Mouse (Mus musculus): Measurements from ENCODE around the gene Comt. TPM values are rescaled to one million over a fixed set of nuclear protein-coding genes. Genes with fewer than 3 reads are reported as not detected.

The Comt gene
- polyA plus RNA-seq, 1 experiment from 2014 or later = 53.5 TPM

- no peaks in the 10 kb centered on the region for H3K27me3 ChIP-seq
- H3K4me2 ChIP-seq = no peak overlapping the region
- no peak overlapping the region for H3K27ac ChIP-seq
- no peak overlapping the region for H3K4me3 ChIP-seq (replicated peaks)
- H3K9ac ChIP-seq = no peak overlapping the region
- 86% methylated on average over 8 of the region's 8 CpGs for WGBS
- no peaks in the 10 kb centered on the region; the same call in 1 of the 2 replicates for H3K36me3 ChIP-seq (replicated peaks)
- no peak for ATAC-seq (ENCODE audit: low FRiP score)
- peaks cover 10% of the 10 kb centered on the region for H3K4me1 ChIP-seq
- no peaks in the 10 kb centered on the region for H3K9me3 ChIP-seq
Observed at GRCm38 (mm10) chr16:18430641-18431212, 4.1 kb upstream of the Comt start.

- no peak overlapping the region for H3K4me2 ChIP-seq
- no peaks in the 10 kb centered on the region for H3K27me3 ChIP-seq
- ATAC-seq (ENCODE audit: low FRiP score) = no peak
- no peak overlapping the region for H3K27ac ChIP-seq
- H3K4me3 ChIP-seq (replicated peaks) = no peak overlapping the region
- H3K36me3 ChIP-seq (replicated peaks) = no peaks in the 10 kb centered on the region; the same call in 1 of the 2 replicates
- H3K4me1 ChIP-seq = peaks cover 20% of the 10 kb centered on the region
- WGBS = 92% methylated on average over 8 of the region's 8 CpGs
- H3K9ac ChIP-seq = no peak overlapping the region
- no peaks in the 10 kb centered on the region for H3K9me3 ChIP-seq
Observed at GRCm38 (mm10) chr16:18429641-18430040, 3.0 kb upstream of the Comt start.

DNA sequence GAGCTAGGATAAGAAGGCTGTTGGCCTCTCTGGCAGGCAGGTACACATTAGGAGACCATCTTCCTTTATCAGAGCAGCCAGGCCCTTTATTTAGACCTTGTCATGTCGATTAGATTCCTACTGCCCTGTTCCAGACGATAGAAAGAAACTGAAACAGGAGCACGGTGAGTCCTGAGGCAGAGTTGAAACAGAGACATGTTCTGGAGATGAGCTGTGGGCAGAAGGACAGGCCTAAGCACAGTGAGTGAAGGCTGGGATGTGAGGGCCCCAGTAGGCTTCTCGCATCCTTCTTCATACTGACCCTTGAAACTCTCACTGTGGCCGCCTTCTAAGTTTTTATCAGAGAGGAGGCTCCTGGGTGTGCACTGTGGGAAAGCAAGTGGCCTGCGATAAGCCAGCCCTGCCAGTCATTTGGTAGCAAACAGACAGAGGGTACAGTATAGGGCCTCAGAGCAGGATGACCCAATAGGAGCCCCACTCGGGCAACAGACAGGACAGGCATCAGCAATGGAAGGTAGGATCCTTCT lies 1.9 kb upstream of the Comt start:
- H3K9me3 ChIP-seq = no peaks in the 10 kb centered on the region
- no peaks in the 10 kb centered on the region; the same call in 1 of the 2 replicates for H3K36me3 ChIP-seq (replicated peaks)
- no peak for ATAC-seq (ENCODE audit: low FRiP score)
- no peak overlapping the region for H3K9ac ChIP-seq
- no peak overlapping the region; the same call in 1 of the 2 replicates for H3K4me2 ChIP-seq
- no peak overlapping the region for H3K4me3 ChIP-seq (replicated peaks)
- H3K27ac ChIP-seq = 0 out of 2 replicates have a peak overlapping the region, but pooled peaks have one; percentile 13
- no peaks in the 10 kb centered on the region for H3K27me3 ChIP-seq
- WGBS = 87% methylated on average over 7 of the region's 7 CpGs
- H3K4me1 ChIP-seq = peaks cover 28% of the 10 kb centered on the region

GRCm38 (mm10) chr16:18428011-18428515 lies 1.4 kb upstream of the Comt start:
- H3K4me2 ChIP-seq = no peak overlapping the region
- H3K27ac ChIP-seq = no peak overlapping the region
- no peak overlapping the region for H3K4me3 ChIP-seq (replicated peaks)
- H3K4me1 ChIP-seq = peaks cover 28% of the 10 kb centered on the region
- WGBS = 84% methylated on average over 5 of the region's 5 CpGs
- peaks cover 4% of the 10 kb centered on the region; the same call in 1 of the 2 replicates for H3K36me3 ChIP-seq (replicated peaks)
- no peaks in the 10 kb centered on the region for H3K27me3 ChIP-seq
- no peak overlapping the region for H3K9ac ChIP-seq
- no peak for ATAC-seq (ENCODE audit: low FRiP score)
- H3K9me3 ChIP-seq = no peaks in the 10 kb centered on the region

DNA sequence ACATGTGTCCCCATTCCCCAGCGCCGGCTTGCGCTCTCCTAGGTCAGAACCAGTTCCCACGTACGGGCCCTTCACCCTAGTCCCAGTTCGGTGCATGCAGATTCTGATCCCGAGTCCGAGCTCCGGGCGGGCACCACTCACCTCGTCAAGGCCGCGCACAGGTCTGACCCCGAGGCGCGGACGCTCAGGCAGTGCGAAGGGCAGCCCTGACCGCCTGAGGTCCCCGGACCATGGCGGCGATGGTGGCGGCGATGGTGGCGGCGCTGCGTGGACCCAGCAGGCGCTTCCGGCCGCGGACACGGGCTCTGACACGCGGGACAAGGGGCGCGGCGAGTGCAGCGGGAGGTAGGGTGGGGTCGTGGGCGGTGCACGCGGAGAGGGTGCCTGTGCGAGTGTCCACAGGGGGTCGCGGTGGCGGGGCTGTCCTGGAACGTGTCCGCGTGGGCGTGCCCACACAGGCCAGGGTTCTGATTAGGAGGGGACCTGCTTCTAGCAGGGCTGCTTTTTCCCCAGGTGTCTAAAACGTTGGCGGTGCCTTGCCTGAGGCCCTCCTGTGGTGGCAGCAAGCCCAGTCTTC lies 349 bp downstream of the Comt start, which contains the start of gene Txnrd2:
TSS of gene Txnrd2 (plus strand) at position 170 of the 577 bp plus-strand sequence.
- Histone ChIP-seq H3K9ac (peak within 1 kb of the TSS; percentile 86), H3K36me3 (replicated peaks) (peaks cover 11% of the 10 kb centered on the region), H3K27ac (peak within 1 kb of the TSS; percentile 36), H3K9me3 (no peaks in the 10 kb centered on the region), H3K4me1 (peaks cover 28% of the 10 kb centered on the region), H3K4me2 (peak within 1 kb of the TSS; percentile 76), H3K27me3 (no peaks in the 10 kb centered on the region), H3K4me3 (replicated peaks) (peak within 1 kb of the TSS; percentile 89)
- WGBS = under 1% methylated on average over 52 of the region's 52 CpGs
- ATAC-seq (ENCODE audit: low FRiP score) = peak; percentile 84

DNA sequence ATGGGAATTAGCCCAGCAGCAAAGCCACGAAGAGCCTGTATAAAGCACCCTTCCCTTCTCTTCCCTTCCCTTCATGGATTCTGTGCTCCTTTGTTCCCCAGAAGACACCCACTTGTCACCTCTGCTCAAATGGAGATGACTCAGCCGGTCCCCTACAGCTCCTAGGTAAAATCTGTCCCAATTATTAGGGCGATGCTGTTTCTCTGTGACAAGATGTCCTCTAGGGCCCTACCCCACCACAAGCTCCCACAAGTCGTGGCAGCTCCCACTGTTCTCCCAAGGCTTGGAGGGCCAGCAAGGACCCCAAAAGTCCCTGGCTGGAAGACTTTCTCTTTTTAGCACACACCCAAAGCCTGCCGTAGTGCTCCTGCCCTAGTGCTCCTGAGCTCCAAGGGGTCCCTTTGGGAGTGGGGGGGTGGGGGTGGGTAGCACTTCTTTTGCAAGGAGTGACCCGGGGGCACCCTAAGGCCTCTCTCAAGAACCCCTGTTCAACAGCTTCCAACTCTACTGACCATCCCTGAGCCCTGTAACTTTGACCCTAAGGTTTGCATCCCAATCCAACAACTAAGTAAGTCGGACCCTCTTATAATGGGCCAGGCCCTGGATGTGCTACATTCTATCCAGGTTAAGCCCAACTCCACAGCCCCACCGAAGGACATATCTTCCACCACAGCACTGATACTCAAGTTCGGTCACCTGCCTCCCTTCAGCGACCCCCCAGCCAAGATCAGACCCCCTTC lies 1.0 kb downstream of the Comt start:
- Histone ChIP-seq H3K9ac (peak overlapping the region; percentile 86), H3K4me1 (peaks cover 30% of the 10 kb centered on the region), H3K4me3 (replicated peaks) (peak overlapping the region; percentile 89), H3K27ac (peak overlapping the region; percentile 36; the same call in 1 of the 2 replicates), H3K36me3 (replicated peaks) (peaks cover 11% of the 10 kb centered on the region), H3K27me3 (no peaks in the 10 kb centered on the region), H3K4me2 (peak overlapping the region; percentile 76), H3K9me3 (no peaks in the 10 kb centered on the region)
- 27% methylated on average over 10 of the region's 10 CpGs for WGBS
- peak; percentile 64; the same call in 1 of the 2 replicates for ATAC-seq (ENCODE audit: low FRiP score)

DNA sequence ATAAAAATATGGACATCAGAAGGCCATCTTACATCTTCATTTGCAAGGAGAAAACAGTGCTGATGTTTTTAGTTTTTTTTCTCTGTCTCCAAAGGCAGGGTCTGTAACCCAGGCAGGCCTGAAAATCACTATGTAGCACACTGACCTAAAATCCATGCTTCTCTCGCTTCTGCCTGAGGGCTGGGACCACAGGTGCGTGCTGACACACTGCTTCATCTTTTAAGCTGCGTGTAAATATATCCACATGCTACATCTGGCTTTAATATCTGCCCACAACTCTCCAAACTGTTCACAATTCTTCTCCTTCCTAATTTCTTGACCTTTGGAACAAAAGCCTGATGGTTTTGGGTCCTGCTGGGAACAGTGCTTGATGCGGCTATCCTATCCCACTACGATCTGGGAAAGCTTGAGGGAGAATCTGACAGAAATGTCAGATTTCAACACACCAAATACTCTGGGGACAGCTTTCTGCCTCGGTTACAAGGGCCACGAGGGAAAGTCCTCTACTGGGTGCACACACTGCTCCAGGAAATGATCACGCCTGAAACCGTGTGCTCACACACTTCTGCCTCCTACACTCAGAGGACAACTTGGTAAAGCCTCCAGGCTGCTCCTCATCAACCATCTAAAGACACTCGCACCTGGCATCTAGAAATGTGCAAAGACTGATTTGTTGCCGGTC lies 2.1 kb downstream of the Comt start:
- Histone ChIP-seq H3K36me3 (replicated peaks) (peaks cover 11% of the 10 kb centered on the region), H3K4me3 (replicated peaks) (no peak overlapping the region), H3K9ac (no peak overlapping the region), H3K4me2 (no peak overlapping the region), H3K9me3 (no peaks in the 10 kb centered on the region), H3K27ac (no peak overlapping the region), H3K4me1 (peaks cover 32% of the 10 kb centered on the region), H3K27me3 (no peaks in the 10 kb centered on the region)
- WGBS = 81% methylated on average over 11 of the region's 11 CpGs
- ATAC-seq (ENCODE audit: low FRiP score) = no peak

DNA sequence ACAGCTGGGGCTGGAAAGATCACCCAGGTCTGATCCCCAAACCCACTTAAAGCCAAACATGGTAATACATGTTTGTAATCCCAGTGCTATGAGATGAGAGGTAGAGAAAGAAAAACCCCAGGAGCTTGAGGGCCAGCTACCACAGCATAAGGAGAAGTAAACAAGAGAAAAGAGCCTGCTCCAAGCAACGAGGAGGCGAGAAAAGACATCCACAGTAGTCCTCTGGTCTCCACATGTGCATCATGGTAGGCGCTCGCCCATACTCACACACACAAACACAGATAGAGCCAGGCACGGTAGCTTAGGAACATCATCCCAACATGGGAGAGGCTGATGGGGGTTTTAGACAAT lies 2.8 kb downstream of the Comt start:
- H3K4me2 ChIP-seq = no peak overlapping the region
- H3K9ac ChIP-seq = no peak overlapping the region
- 96% methylated on average over 5 of the region's 5 CpGs for WGBS
- no peak overlapping the region for H3K4me3 ChIP-seq (replicated peaks)
- H3K27me3 ChIP-seq = no peaks in the 10 kb centered on the region
- H3K27ac ChIP-seq = no peak overlapping the region
- H3K36me3 ChIP-seq (replicated peaks) = peaks cover 11% of the 10 kb centered on the region
- H3K9me3 ChIP-seq = no peaks in the 10 kb centered on the region
- ATAC-seq (ENCODE audit: low FRiP score) = no peak
- H3K4me1 ChIP-seq = peaks cover 32% of the 10 kb centered on the region

GRCm38 (mm10) chr16:18423203-18423914 lies 3.3 kb downstream of the Comt start:
- H3K27ac ChIP-seq = no peak overlapping the region
- 87% methylated on average over 7 of the region's 7 CpGs for WGBS
- H3K9me3 ChIP-seq = no peaks in the 10 kb centered on the region
- H3K27me3 ChIP-seq = no peaks in the 10 kb centered on the region
- H3K9ac ChIP-seq = no peak overlapping the region
- H3K4me3 ChIP-seq (replicated peaks) = no peak overlapping the region
- peaks cover 12% of the 10 kb centered on the region for H3K36me3 ChIP-seq (replicated peaks)
- no peak overlapping the region for H3K4me2 ChIP-seq
- no peak for ATAC-seq (ENCODE audit: low FRiP score)
- peaks cover 32% of the 10 kb centered on the region for H3K4me1 ChIP-seq

GRCm38 (mm10) chr16:18420571-18420970 lies 6.1 kb downstream of the Comt start:
- 76% methylated on average over 3 of the region's 3 CpGs for WGBS
- no peak overlapping the region for H3K4me3 ChIP-seq (replicated peaks)
- no peaks in the 10 kb centered on the region for H3K9me3 ChIP-seq
- no peak overlapping the region for H3K4me2 ChIP-seq
- no peak overlapping the region for H3K9ac ChIP-seq
- no peak overlapping the region for H3K27ac ChIP-seq
- no peaks in the 10 kb centered on the region for H3K27me3 ChIP-seq
- peaks cover 21% of the 10 kb centered on the region for H3K4me1 ChIP-seq
- no peak for ATAC-seq (ENCODE audit: low FRiP score)
- H3K36me3 ChIP-seq (replicated peaks) = peaks cover 20% of the 10 kb centered on the region

GRCm38 (mm10) chr16:18419603-18420026 lies 7.0 kb downstream of the Comt start:
- Histone ChIP-seq H3K9me3 (no peaks in the 10 kb centered on the region), H3K27ac (no peak overlapping the region), H3K9ac (no peak overlapping the region), H3K4me1 (peaks cover 12% of the 10 kb centered on the region), H3K36me3 (replicated peaks) (peaks cover 24% of the 10 kb centered on the region), H3K27me3 (no peaks in the 10 kb centered on the region), H3K4me2 (no peak overlapping the region), H3K4me3 (replicated peaks) (no peak overlapping the region)
- ATAC-seq (ENCODE audit: low FRiP score) = no peak
- WGBS = 85% methylated on average over 1 of the region's 1 CpGs

Measured in forebrain, embryonic 12.5 days (tissue).